Mouse (Mus musculus) layer of hippocampus, postnatal 14 days (tissue): ENCODE measurements around the gene Wfdc15b. TPM values are rescaled to one million over a fixed set of nuclear protein-coding genes. Genes with fewer than 3 reads are reported as not detected.
A peak's percentile ranks its signal among the peaks of the same experiment; 100 is the strongest.

Source experiments
- DNase-seq, 2 experiments: peaks; one replicate each; pipeline ENCODE4 v3.0.0; 2021 to 2022; ENCODE audit warnings: low spot score in 2 of 2, mixed read lengths in 1 of 2
- total RNA-seq, 2 experiments: library from RNA; stranded (reverse); gene quantifications; 2 replicates each; pipeline ENCODE4 v1.2.3; 2021

Gene Wfdc15b
- total RNA-seq, 2 experiments from 2014 or later: not detected

DNA sequence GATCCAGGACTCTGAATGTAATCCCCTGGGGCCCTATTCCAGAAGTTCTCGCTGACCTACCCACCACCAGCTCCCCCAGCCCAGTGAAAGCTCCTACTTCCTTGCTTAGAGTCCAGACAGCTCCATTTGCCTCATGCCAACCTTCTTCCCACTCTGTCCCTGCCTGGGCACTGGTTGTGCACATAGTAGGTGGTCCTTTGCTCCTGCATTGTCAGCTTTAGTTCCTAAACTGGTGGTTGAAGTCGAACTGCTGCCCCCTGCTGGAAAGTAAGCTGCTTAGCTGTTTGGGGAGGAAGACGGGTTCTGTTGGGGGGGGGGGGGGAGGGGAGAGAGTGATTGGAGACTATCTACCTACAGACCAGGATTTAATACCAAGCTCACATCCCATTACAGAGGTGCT lies 41.3 kb downstream of the Wfdc15b start:
- DNase-seq: no peak

- no peak for DNase-seq
Measured at GRCm38 (mm10) chr2:164177831-164178230, 43.6 kb downstream of the Wfdc15b start.

- DNase-seq: no peak
Measured at GRCm38 (mm10) chr2:164175850-164176249, 45.6 kb downstream of the Wfdc15b start.

- peak in 1 of 2 experiments; percentile 63 for DNase-seq
Measured at GRCm38 (mm10) chr2:164174649-164175395, 46.6 kb downstream of the Wfdc15b start.

DNA sequence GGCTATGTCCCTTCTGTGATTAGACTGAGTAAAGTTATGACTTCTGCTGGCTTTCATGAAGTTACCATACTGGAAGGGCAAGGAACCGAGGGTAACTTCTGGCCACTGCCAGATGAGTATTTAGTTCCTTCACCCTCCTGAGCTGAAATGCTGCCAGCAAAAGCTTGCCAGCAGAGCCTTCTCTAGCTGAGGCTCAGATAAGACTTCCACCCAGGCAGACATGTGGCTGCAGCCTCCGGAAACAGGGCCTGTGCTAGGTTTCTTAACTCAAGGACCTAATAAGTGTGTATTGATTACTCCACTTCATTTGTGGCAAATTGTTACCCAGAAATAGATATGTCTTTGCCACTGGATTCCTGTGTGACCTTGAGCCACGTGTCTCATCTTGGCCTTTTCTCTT lies 48.1 kb downstream of the Wfdc15b start:
- no peak for DNase-seq

DNA sequence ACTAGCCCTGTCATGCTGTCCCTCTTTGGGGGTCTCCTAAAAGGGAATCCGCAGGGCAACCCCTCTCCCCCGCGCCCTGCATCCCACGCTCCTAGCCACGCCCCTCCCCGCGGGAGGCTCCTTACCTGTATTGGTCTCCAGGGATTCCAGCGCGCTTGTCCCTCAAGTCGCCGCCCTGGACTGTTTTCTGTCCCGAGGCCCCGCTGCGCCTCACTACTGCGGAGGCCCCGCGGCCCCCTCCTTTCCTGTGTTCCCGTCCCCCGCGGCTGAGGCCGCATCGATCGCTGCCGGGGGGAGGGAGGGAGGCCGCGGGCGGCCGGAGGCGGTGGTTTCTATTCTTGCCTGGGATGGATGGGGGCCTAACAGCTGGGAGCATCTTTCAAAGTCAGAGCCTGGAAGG lies 50.6 kb downstream of the Wfdc15b start, which contains the start of gene Kcns1:
Gene Kcns1 (minus strand): TSS at position 212 of the 400 bp plus-strand sequence.
- DNase-seq: no peak

DNA sequence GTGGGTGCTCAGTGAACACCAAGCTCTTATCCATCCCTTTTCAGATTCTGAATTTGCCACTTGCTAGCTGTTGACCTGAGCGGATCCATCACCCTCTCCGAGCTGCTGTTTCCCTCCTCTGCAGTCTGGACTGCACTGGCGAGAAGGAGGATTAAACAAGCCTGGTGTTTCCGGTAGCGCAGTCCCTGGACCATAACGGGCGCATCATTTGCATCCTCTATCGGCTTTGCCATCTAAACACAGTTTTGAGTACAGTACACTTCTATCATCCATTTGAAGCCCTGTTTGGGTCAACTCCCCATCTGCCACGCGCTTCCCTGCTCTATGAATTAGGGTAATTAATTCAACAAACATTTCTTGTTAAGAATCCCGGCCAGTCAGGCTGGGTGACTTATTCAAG lies 51.1 kb downstream of the Wfdc15b start:
- no peak for DNase-seq

DNA sequence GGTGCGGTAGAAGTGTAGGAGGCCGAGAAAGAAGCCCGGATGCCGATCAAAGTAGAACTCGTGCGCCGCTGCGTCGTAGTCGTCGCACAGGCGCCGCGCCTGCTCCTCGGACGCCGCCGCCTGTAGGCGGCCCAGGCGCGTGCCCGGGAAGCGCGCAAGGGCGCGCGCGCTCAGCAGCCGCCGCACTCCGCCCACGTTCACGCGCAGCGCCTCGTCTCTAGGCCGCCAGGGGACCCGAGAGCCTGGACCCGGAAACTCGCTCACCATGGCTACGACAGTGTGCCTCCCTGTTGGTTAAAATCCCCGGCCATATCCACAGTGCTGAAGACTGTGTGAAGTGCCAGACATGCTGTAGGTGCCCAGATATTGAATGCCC lies 52.9 kb downstream of the Wfdc15b start:
- peak; percentile 13 to 37 for DNase-seq

GRCm38 (mm10) chr2:164167752-164168570 lies 53.5 kb downstream of the Wfdc15b start:
- DNase-seq: no peak

DNA sequence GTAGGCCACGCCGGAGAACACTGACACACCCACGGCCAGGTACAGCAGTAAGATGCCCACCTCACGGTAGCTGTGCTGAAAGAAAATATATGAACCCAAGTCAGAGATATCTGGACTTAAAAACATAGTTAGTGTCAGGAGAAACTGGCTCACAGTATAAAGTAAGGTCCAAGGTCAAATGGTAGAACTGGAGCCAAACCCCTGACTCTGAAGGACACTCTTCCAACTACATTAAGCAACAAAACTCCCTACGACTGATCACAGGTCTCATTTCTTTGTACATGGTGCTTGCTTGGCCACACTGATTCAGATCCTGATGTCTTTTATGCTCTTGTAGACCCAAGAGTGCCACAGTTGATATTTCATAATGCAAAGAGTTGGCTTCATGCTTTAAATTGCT lies 56.5 kb downstream of the Wfdc15b start:
- DNase-seq: no peak

Other genes with a start within 250 kb of the Wfdc15b start
- 100 to 1,000 TPM; 573 to 578 TPM for gene Ywhab, start 226.7 kb downstream of the Wfdc15b start, total RNA-seq
- gene Pabpc1l, start 196.2 kb downstream of the Wfdc15b start, total RNA-seq: 1 to 10 TPM in 1 of 2 experiments, under 1 TPM in 1; 0.69 to 1.7 TPM
- gene Stk4, start 151.3 kb downstream of the Wfdc15b start, total RNA-seq: 10 to 100 TPM; 41.5 to 43.0 TPM
- 10 to 100 TPM; 55.3 to 58.4 TPM for gene Tomm34, start 150.5 kb downstream of the Wfdc15b start, total RNA-seq
- gene Kcns1, start 50.5 kb downstream of the Wfdc15b start, total RNA-seq: 1 to 10 TPM; 5.9 to 6.4 TPM
- gene Wfdc5, start 38.9 kb downstream of the Wfdc15b start, total RNA-seq: not detected
- not detected for gene Wfdc12, start 31.1 kb downstream of the Wfdc15b start, total RNA-seq
- not detected for gene Wfdc15a, start 21.5 kb downstream of the Wfdc15b start, total RNA-seq
- not detected for gene Svs2, start 16.8 kb upstream of the Wfdc15b start, total RNA-seq
- not detected for gene Svs3b, start 35.0 kb upstream of the Wfdc15b start, total RNA-seq
- gene Svs4, start 56.8 kb upstream of the Wfdc15b start, total RNA-seq: not detected
- not detected for gene Svs3a, start 67.6 kb upstream of the Wfdc15b start, total RNA-seq
- not detected for gene Svs6, start 95.1 kb upstream of the Wfdc15b start, total RNA-seq
- gene Svs5, start 111.1 kb upstream of the Wfdc15b start, total RNA-seq: not detected
- gene Slpi, start 167.4 kb upstream of the Wfdc15b start, total RNA-seq: 1 to 10 TPM; 1.2 to 2.0 TPM
- gene Rbpjl, start 181.5 kb upstream of the Wfdc15b start, total RNA-seq: under 1 TPM; 0.41 to 0.91 TPM
- 10 to 100 TPM; 21.2 to 21.6 TPM for gene Matn4, start 183.5 kb upstream of the Wfdc15b start, total RNA-seq
- gene Sdc4, start 222.2 kb upstream of the Wfdc15b start, total RNA-seq: 100 to 1,000 TPM; 117 to 137 TPM
- gene Sys1, start 235.3 kb upstream of the Wfdc15b start, total RNA-seq: 10 to 100 TPM; 39.1 to 44.7 TPM
- 10 to 100 TPM; 12.7 to 18.8 TPM for gene Gm20458, start 239.3 kb upstream of the Wfdc15b start, total RNA-seq